Mouse (Mus musculus): ENCODE measurements at regions not wholly inside any gene's neighbourhood (a gene's known extent, or its start where the extent isn't known, plus 50 kb on each side); places are given as distances from the start of the nearest gene placed in this dataset.

- no peak for DNase-seq (ENCODE audit: low spot score in 2 of 2)
- intact Hi-C loops (cut with DNase I): no loop called here
Observed at GRCm38 (mm10) chr2:64706646-64707177, 318.1 kb downstream of the Grb14 start.

DNA sequence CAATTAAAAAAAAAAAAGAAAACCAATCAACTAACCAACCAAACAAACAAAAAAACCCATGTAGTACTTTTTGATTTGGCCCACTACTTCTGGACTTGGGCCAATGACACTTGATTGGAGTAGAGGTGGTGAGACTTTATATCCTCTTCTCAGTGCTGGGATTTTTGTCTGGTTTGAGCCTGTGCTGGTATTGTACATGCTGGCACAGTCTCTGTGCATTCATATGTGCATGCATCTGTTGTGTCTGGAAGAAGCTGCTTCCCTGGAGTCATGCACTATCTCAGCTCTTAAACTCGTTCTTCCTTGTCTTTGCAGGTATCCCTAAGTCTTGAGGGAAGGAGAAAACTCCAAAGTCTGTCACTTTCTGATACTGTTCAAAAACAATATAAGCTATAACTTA is 328.8 kb downstream of the Grb14 start:
- intact Hi-C loops (cut with DNase I): no loop called here
- no peak for DNase-seq (ENCODE audit: low spot score in 2 of 2)

- intact Hi-C loops (cut with DNase I): no loop called here
- no peak for DNase-seq (ENCODE audit: low spot score in 2 of 2)
Observed at GRCm38 (mm10) chr2:64691444-64691843, 333.3 kb downstream of the Grb14 start.

- intact Hi-C loops (cut with DNase I): no loop called here
Observed at GRCm38 (mm10) chr2:64690996-64691395, 333.8 kb downstream of the Grb14 start.

GRCm38 (mm10) chr2:64686781-64687180 is 338.0 kb downstream of the Grb14 start:
- DNase-seq (ENCODE audit: low spot score in 2 of 2): no peak

More at GRCm38 (mm10) chr2:64690996-64691395, 333.8 kb downstream of the Grb14 start:
- DNase-seq (ENCODE audit: low spot score in 2 of 2): no peak

GRCm38 (mm10) chr2:64649614-64650013 is 375.2 kb downstream of the Grb14 start:
- intact Hi-C loops (cut with DNase I): no loop called here
- no peak for DNase-seq (ENCODE audit: low spot score in 2 of 2)

More at GRCm38 (mm10) chr2:64686781-64687180, 338.0 kb downstream of the Grb14 start:
- intact Hi-C loops (cut with DNase I): no loop called here

- intact Hi-C loops (cut with DNase I): no loop called here
- no peak for DNase-seq (ENCODE audit: low spot score in 2 of 2)
Observed at GRCm38 (mm10) chr2:64616931-64617330, 407.9 kb downstream of the Grb14 start.

- DNase-seq (ENCODE audit: low spot score in 2 of 2): no peak
- intact Hi-C loops (cut with DNase I): no loop called here
Observed at GRCm38 (mm10) chr2:64606864-64607263, 417.9 kb downstream of the Grb14 start.

- intact Hi-C loops (cut with DNase I): no loop called here
- no peak for DNase-seq (ENCODE audit: low spot score in 2 of 2)
Observed at GRCm38 (mm10) chr2:64582258-64582657, 442.5 kb downstream of the Grb14 start.

- DNase-seq (ENCODE audit: low spot score in 2 of 2): peak in 1 of 2 experiments; percentile 62
- intact Hi-C loops (cut with DNase I): no loop called here
Observed at GRCm38 (mm10) chr2:64536032-64536431, 438.2 kb upstream of the Fign start.

DNA sequence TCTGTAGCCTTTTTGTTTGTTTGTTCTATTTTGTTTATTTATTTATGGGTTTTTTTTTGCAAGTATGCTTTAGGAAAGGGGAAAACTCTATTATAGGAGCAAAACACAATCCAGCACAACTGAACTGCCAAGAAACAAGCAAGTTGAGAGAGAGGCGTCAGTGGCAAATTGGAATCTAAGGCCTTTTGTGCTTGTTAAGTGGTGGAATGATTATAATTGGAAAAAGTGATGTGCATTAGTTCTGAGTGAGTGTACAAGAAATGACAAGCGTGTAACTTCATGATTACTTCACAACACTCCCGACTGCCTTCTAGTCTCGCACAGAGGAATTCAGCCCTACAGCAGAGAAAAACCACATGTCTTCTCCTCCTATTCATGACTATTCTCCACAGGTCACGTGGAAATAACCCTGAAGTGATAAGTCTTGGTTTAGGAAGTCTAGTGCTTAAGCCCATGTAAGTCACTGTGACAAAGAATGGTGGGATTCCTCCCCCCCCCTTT is 437.6 kb upstream of the Fign start:
- intact Hi-C loops (cut with DNase I): no loop called here
- no peak for DNase-seq (ENCODE audit: low spot score in 2 of 2)

- intact Hi-C loops (cut with DNase I): no loop called here
- no peak for DNase-seq (ENCODE audit: low spot score in 2 of 2)
Observed at GRCm38 (mm10) chr2:64534869-64535268, 437.0 kb upstream of the Fign start.

DNA sequence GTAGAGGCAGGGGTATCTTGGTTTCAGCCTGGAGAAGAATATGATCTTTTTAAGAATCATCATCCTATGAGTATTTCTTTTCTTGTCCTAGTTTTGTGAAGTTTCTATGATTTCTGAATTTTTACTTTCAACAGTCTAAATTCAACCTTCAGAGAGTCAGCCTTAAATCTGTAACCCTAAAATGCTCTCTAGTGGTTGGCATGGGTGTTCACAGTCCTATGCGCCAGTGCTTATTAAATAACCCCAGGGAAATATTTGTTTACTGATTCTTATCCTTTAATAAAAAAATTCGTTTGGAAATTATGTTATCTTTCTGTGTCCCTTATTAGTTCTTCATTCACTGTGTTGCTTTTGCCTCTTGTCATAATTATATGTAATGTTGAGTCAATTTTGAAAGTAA is 436.5 kb upstream of the Fign start:
- DNase-seq (ENCODE audit: low spot score in 2 of 2): no peak
- intact Hi-C loops (cut with DNase I): no loop called here

GRCm38 (mm10) chr2:64522722-64523121 is 424.9 kb upstream of the Fign start:
- no peak for DNase-seq (ENCODE audit: low spot score in 2 of 2)
- intact Hi-C loops (cut with DNase I): loop anchor here (10.0 kb wide), 1 partner anchor 1008 kb away; no protein-coding TSS in a partner anchor

- DNase-seq (ENCODE audit: low spot score in 2 of 2): no peak
- intact Hi-C loops (cut with DNase I): loop anchor here (10.0 kb wide), 1 partner anchor 1007 kb away; no protein-coding TSS in a partner anchor
Observed at GRCm38 (mm10) chr2:64522233-64522632, 424.4 kb upstream of the Fign start.

DNA sequence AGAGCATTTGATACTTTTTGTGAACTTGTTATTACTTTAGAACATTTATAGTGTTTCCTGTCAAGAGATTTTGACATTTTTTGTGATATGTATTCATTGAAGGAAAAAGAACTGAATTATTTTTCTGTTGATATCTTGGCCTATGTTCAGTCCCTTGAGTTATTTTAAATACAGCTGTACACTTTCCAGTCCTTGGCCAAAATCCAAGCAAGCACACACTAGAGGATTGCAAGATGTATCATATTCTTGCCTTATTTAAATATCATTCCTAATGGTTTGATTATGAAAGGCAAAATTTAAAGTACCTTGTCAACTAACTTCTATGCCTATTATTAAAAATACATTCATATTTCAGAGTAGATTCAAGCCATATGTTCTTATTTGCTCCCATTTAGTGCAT is 397.9 kb upstream of the Fign start:
- no peak for DNase-seq (ENCODE audit: low spot score in 2 of 2)
- intact Hi-C loops (cut with DNase I): no loop called here

GRCm38 (mm10) chr2:64466412-64466970 is 368.7 kb upstream of the Fign start:
- DNase-seq (ENCODE audit: low spot score in 2 of 2): no peak
- intact Hi-C loops (cut with DNase I): no loop called here

- DNase-seq (ENCODE audit: low spot score in 2 of 2): no peak
- intact Hi-C loops (cut with DNase I): no loop called here
Observed at GRCm38 (mm10) chr2:64462466-64463114, 364.8 kb upstream of the Fign start.

DNA sequence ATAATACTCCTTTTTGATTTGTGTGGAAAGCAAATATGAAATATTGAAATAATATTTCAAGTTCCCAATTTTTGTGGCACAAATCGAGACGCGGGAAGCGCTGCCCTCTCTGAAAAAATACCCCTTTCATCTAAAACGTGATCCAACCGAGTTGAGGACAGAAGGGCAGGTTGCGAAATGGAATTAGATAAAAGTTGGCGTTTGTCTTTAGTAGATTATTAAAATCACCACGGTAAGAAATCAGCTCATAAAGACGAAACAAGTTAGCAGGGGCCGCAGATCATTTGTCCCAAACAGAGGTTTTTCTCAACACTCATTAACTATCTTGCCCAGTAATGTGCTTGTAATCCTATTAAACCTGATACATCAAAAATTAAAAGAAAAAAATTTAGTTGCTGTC is 364.2 kb upstream of the Fign start:
- intact Hi-C loops (cut with DNase I): no loop called here

GRCm38 (mm10) chr2:64461636-64462035 is 363.8 kb upstream of the Fign start:
- intact Hi-C loops (cut with DNase I): no loop called here
- no peak for DNase-seq (ENCODE audit: low spot score in 2 of 2)

More for the DNA sequence above, 364.2 kb upstream of the Fign start:
- DNase-seq (ENCODE audit: low spot score in 2 of 2): no peak

DNA sequence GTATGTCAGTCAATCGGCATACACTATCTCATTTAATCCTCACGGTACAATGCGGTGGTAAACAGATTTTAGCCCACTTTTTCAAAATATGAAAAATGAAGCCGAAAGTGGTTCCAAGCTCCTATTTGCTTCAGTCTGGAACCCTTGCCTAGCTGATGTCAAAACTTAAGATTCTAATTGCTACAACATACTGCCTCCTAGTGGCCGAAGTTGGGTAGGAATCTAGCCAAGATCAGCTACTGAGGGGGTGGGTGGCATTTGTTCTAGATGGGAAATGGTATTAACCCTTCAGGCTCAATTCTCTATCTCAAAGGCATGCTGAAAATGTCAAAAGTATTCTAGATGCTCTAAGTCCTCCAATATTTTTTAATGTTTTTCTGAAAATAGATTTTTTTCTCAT is 360.3 kb upstream of the Fign start:
- intact Hi-C loops (cut with DNase I): loop anchor here (5.0 to 10.0 kb wide), 2 partner anchors 753 to 946 kb away; no protein-coding TSS in a partner anchor

More for the DNA sequence above, 360.3 kb upstream of the Fign start:
- peak; percentile 11 to 13 for DNase-seq (ENCODE audit: low spot score in 2 of 2)

All from left cerebral cortex, postnatal 25 days (tissue).